Mouse (Mus musculus): ENCODE data around the gene Gabpb2. TPM values are rescaled to one million over a fixed set of nuclear protein-coding genes. Genes with fewer than 3 reads are reported as not detected.

Gabpb2 gene
- polyA plus RNA-seq, 1 experiment from 2014 or later, result 4.3 TPM

- Histone ChIP-seq H3K4me2 (ENCODE audit: low read length) (no peak overlapping the region), H3K27me3 (replicated peaks; ENCODE audit: control insufficient read depth, insufficient read depth, low read length) (no peaks in the 10 kb centered on the region), H3K36me3 (ENCODE audit: control insufficient read depth, insufficient read depth, low read length) (peaks cover 70% of the 10 kb centered on the region), H3K27ac (ENCODE audit: low read depth, low read length) (no peak overlapping the region), H3K4me3 (ENCODE audit: low read depth, low read length) (no peak overlapping the region), H3K9me3 (replicated peaks; ENCODE audit: control insufficient read depth, low read length) (no peaks in the 10 kb centered on the region), H3K4me1 (ENCODE audit: control insufficient read depth, insufficient read depth, low read length) (no peaks in the 10 kb centered on the region), H3K9ac (ENCODE audit: low read length) (no peak overlapping the region)
- ATAC-seq (no peak), DNase-seq (ENCODE audit: low spot score) (no peak)
- WGBS, result 90% methylated on average over 2 of the region's 2 CpGs
Measured at GRCm38 (mm10) chr3:95186100-95186499, 31.6 kb downstream of the Gabpb2 start.

DNA sequence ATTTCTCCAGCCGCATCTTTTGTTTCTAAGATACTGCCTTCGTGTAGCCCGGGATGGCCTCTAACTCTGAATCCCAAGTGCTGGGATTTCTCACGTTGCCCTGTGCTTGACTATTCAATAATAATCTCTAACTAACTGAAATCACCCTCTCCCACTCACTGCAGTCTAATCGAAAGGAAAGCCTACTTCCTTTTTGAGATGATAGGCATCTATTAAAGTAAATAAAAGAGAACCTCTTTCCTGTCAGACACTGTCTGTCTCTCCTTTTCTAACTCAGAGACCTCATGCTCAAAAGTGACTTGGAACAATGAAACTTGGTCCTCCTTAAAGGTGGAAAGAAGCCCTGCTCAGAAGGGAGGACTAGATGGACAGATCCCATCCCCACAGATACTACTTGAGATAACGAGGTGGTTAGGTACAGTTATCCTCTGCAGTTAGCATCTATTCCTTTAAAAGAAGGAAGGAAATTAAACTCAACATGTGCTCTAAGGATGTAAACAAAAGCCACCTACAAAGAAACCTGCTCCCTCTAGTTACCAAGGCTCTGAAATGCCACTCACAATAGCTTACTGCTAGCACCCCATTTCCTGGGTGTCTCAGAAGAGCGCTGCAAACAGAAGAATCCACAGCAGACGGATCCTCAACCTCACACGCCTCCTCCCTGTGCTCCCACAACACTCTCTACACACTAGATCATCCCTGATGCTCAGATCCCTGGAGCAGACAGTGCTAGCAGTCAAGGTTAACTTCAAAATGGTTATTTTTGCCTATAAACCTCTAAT lies 32.7 kb downstream of the Gabpb2 start:
- no peak overlapping the region for H3K4me2 ChIP-seq (ENCODE audit: low read length)
- no peak for ATAC-seq
- H3K36me3 ChIP-seq (ENCODE audit: control insufficient read depth, insufficient read depth, low read length), result peaks cover 65% of the 10 kb centered on the region
- H3K4me3 ChIP-seq (ENCODE audit: low read depth, low read length), result no peak overlapping the region
- DNase-seq (ENCODE audit: low spot score), result no peak
- H3K9ac ChIP-seq (ENCODE audit: low read length), result no peak overlapping the region
- no peak overlapping the region for H3K27ac ChIP-seq (ENCODE audit: low read depth, low read length)
- H3K27me3 ChIP-seq (replicated peaks; ENCODE audit: control insufficient read depth, insufficient read depth, low read length), result no peaks in the 10 kb centered on the region
- WGBS, result 90% methylated on average over 9 of the region's 9 CpGs
- H3K9me3 ChIP-seq (replicated peaks; ENCODE audit: control insufficient read depth, low read length), result no peaks in the 10 kb centered on the region
- no peaks in the 10 kb centered on the region for H3K4me1 ChIP-seq (ENCODE audit: control insufficient read depth, insufficient read depth, low read length)

DNA sequence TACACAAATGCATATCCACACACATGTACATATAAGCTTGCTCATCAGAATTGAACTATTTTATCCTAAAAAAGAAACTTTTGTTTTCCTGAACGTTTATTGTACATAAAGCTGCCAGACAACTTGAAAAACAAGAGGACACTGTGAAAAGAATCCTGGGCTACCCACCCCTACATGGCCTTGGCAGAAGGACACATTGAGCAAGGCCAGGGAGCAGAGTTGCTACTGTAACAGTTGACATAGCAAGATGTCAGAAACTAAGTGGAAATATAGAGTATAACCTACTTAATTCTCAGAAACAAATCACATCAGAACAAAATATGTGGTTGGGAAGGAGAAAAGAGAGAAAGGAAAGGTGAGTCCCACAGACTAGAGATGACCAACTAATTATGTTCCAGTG lies 35.9 kb downstream of the Gabpb2 start:
- Histone ChIP-seq H3K4me2 (ENCODE audit: low read length) (no peak overlapping the region), H3K4me1 (ENCODE audit: control insufficient read depth, insufficient read depth, low read length) (no peaks in the 10 kb centered on the region), H3K4me3 (ENCODE audit: low read depth, low read length) (no peak overlapping the region), H3K9me3 (replicated peaks; ENCODE audit: control insufficient read depth, low read length) (no peaks in the 10 kb centered on the region), H3K36me3 (ENCODE audit: control insufficient read depth, insufficient read depth, low read length) (peaks cover 33% of the 10 kb centered on the region), H3K27ac (ENCODE audit: low read depth, low read length) (no peak overlapping the region), H3K27me3 (replicated peaks; ENCODE audit: control insufficient read depth, insufficient read depth, low read length) (no peaks in the 10 kb centered on the region), H3K9ac (ENCODE audit: low read length) (no peak overlapping the region)
- 68% methylated on average over 1 of the region's 1 CpGs for WGBS
- DNase-seq (ENCODE audit: low spot score), result no peak
- ATAC-seq, result no peak

DNA sequence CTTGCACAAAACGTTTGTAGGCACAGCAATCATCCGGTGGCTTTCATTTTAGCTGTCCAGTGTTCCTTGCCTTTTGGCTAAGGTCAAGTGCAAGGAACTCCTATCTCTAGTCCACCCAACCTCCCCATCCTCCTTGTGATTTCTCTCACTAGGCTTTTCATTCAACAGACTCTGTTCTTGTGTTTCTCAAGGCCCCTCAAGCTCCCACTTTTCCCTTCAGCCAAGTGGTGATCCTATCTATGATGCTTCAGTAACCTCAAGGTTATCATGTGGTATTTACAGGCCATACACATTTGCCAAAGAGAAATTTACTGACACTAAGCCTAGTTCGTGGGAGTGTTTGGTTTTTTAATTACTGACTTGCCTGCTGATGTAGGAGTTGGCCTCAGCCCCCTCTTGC lies 37.8 kb downstream of the Gabpb2 start:
- Histone ChIP-seq H3K27ac (ENCODE audit: low read depth, low read length) (no peak overlapping the region), H3K27me3 (replicated peaks; ENCODE audit: control insufficient read depth, insufficient read depth, low read length) (no peaks in the 10 kb centered on the region), H3K9me3 (replicated peaks; ENCODE audit: control insufficient read depth, low read length) (no peaks in the 10 kb centered on the region), H3K4me3 (ENCODE audit: low read depth, low read length) (no peak overlapping the region), H3K36me3 (ENCODE audit: control insufficient read depth, insufficient read depth, low read length) (peaks cover 17% of the 10 kb centered on the region; the same call in 1 of the 2 replicates), H3K9ac (ENCODE audit: low read length) (no peak overlapping the region), H3K4me2 (ENCODE audit: low read length) (no peak overlapping the region), H3K4me1 (ENCODE audit: control insufficient read depth, insufficient read depth, low read length) (no peaks in the 10 kb centered on the region)
- WGBS, result 82% methylated on average over 3 of the region's 3 CpGs
- no peak for ATAC-seq
- DNase-seq (ENCODE audit: low spot score), result no peak

DNA sequence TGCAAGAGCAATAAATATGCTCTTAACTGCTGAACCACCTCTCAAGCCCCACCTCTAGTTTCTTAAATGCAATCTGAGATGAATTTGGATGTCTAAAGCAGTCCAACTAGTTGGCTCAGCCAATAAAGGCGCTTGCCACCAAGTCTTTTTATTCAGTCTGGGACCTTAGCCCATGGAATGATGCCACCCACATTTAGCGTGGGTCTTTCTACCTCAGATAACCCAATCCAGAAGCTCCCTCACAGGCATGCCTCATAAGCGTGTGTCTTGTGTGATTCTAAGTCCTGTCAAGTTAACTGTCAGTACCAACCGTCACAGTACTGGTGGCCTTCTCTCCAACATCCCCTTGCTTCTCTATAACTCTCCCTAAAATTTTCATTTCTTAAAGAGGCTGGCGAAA lies 38.8 kb downstream of the Gabpb2 start:
- H3K4me2 ChIP-seq (ENCODE audit: low read length), result no peak overlapping the region
- H3K27me3 ChIP-seq (replicated peaks; ENCODE audit: control insufficient read depth, insufficient read depth, low read length), result peaks cover 2% of the 10 kb centered on the region; the same call in 1 of the 2 replicates
- peaks cover 10% of the 10 kb centered on the region; the same call in 1 of the 2 replicates for H3K36me3 ChIP-seq (ENCODE audit: control insufficient read depth, insufficient read depth, low read length)
- no peak overlapping the region for H3K4me3 ChIP-seq (ENCODE audit: low read depth, low read length)
- H3K27ac ChIP-seq (ENCODE audit: low read depth, low read length), result no peak overlapping the region
- WGBS, result 85% methylated on average over 5 of the region's 5 CpGs
- H3K9me3 ChIP-seq (replicated peaks; ENCODE audit: control insufficient read depth, low read length), result no peaks in the 10 kb centered on the region
- H3K4me1 ChIP-seq (ENCODE audit: control insufficient read depth, insufficient read depth, low read length), result peaks cover 2% of the 10 kb centered on the region; the same call in 1 of the 2 replicates
- no peak overlapping the region for H3K9ac ChIP-seq (ENCODE audit: low read length)
- no peak for ATAC-seq
- DNase-seq (ENCODE audit: low spot score), result no peak

DNA sequence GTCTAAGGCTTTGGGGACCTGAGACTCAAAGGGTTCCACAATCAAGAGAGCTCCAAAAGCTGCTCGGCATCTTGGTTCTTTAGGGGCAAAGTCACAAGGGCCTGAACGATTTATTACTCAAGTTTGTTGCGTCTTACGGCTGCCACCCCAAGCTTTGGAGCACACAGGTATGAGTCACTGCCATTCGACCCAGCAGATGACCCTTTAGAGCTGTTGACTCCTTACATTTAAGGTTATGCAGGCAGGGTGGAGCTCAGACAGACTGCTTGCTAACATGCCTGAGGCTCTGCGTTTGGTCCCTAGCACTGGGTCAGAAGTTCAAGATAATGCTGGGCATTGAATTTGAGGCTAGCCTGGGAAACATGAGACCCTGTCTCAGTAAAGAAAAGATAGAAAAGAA lies 40.1 kb downstream of the Gabpb2 start:
- no peak overlapping the region for H3K9ac ChIP-seq (ENCODE audit: low read length)
- H3K4me1 ChIP-seq (ENCODE audit: control insufficient read depth, insufficient read depth, low read length), result peaks cover 7% of the 10 kb centered on the region; the same call in 1 of the 2 replicates
- peaks cover 14% of the 10 kb centered on the region for H3K27me3 ChIP-seq (replicated peaks; ENCODE audit: control insufficient read depth, insufficient read depth, low read length)
- H3K4me3 ChIP-seq (ENCODE audit: low read depth, low read length), result no peak overlapping the region
- H3K9me3 ChIP-seq (replicated peaks; ENCODE audit: control insufficient read depth, low read length), result no peaks in the 10 kb centered on the region
- no peak overlapping the region for H3K27ac ChIP-seq (ENCODE audit: low read depth, low read length)
- DNase-seq (ENCODE audit: low spot score) (no peak), ATAC-seq (no peak)
- H3K36me3 ChIP-seq (ENCODE audit: control insufficient read depth, insufficient read depth, low read length), result peaks cover 14% of the 10 kb centered on the region
- H3K4me2 ChIP-seq (ENCODE audit: low read length), result no peak overlapping the region
- WGBS, result 84% methylated on average over 6 of the region's 6 CpGs

DNA sequence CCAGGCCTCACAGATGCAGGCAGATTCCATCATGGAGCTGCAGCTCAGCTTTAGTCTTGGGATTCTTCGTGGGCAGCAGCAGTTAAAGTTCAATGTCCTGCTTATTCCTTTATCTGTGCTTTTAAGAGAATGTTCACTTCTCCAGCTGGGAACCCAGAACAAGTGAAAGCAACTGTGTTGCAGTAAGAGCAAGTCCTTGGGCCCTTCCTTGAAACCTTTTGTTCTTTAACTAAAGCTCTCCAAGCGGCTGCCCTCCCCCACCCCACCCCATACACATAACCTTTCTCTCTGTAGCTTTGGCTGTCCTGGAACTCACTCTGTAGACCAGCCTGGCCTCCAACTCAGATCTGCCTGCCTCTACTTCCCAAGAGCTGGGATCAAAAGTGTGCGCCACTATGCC lies 41.2 kb downstream of the Gabpb2 start:
- Histone ChIP-seq H3K4me3 (ENCODE audit: low read depth, low read length) (no peak overlapping the region), H3K9ac (ENCODE audit: low read length) (no peak overlapping the region), H3K4me2 (ENCODE audit: low read length) (no peak overlapping the region), H3K27ac (ENCODE audit: low read depth, low read length) (no peak overlapping the region), H3K4me1 (ENCODE audit: control insufficient read depth, insufficient read depth, low read length) (peaks cover 7% of the 10 kb centered on the region; the same call in 1 of the 2 replicates), H3K36me3 (ENCODE audit: control insufficient read depth, insufficient read depth, low read length) (peaks cover 25% of the 10 kb centered on the region), H3K9me3 (replicated peaks; ENCODE audit: control insufficient read depth, low read length) (no peaks in the 10 kb centered on the region), H3K27me3 (replicated peaks; ENCODE audit: control insufficient read depth, insufficient read depth, low read length) (peaks cover 25% of the 10 kb centered on the region)
- ATAC-seq, result no peak
- 61% methylated on average over 3 of the region's 3 CpGs for WGBS
- no peak for DNase-seq (ENCODE audit: low spot score)

DNA sequence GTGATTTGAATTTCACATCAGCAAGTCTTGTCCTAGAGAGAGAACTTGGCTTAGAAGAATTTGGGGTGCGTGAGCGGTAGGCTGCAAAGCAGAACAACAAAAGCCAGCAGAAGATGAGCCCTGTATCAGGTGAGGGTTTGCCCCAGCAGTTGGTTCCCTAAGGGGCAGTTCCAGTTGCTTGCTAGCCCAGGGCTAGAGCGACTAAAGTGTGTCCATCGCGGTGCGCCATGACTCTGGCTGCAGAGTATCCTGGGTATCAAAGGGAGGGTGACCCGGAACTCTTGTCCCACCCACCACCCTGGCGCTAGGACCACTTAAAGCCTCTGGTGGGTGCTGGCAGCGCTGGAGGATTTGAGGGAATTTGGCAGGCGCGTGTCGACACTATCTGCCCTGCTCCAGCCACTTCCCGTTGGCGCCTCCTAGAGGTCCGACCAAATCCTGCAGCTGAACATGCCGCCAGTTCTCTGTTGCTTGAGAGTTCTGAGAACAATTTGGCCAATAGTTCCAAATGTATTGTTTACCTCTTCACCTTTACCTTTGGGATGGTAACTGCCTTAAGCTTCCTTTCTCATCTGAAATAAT lies 43.6 kb downstream of the Gabpb2 start:
- Histone ChIP-seq H3K4me3 (ENCODE audit: low read depth, low read length) (no peak overlapping the region), H3K27me3 (replicated peaks; ENCODE audit: control insufficient read depth, insufficient read depth, low read length) (peaks cover 42% of the 10 kb centered on the region), H3K36me3 (ENCODE audit: control insufficient read depth, insufficient read depth, low read length) (peaks cover 49% of the 10 kb centered on the region), H3K27ac (ENCODE audit: low read depth, low read length) (no peak overlapping the region), H3K9ac (ENCODE audit: low read length) (no peak overlapping the region), H3K9me3 (replicated peaks; ENCODE audit: control insufficient read depth, low read length) (no peaks in the 10 kb centered on the region), H3K4me1 (ENCODE audit: control insufficient read depth, insufficient read depth, low read length) (peaks cover 7% of the 10 kb centered on the region; the same call in 1 of the 2 replicates), H3K4me2 (ENCODE audit: low read length) (peak overlapping the region; percentile 42)
- DNase-seq (ENCODE audit: low spot score) (peak; percentile 85), ATAC-seq (peak; percentile 67)
- 4% methylated on average over 16 of the region's 16 CpGs for WGBS

Data from forebrain, embryonic 14.5 days (tissue).